In the genomic region with DNA sequence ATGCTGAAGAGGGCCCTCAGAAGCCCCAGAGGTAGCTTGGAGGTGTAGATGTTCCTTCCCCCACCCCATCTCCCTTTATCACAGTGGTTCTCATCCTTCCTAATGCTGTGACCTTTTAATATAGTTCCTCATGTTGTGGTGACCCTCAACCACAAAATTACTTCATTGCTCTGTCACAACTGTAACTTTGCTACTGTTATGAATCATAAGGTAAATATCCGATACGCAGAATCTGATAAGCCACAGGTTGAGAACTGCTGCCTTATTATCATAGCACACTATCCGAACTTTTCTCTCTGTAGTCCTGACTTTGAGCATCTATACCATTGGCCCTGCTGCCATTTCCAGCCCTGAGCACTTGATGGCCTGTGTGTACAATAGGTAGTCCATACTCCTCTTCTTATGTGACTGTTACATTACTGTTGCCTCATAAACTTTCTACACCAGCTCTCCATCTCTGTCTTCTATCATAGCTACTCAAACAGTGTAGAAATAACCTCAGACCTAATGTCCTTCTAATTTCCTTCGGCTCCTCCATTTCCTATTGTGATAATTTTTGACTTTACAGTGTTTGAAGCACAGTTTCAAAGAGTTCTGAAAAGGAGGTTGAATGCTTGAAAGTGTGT, we compare ENCODE assay signal across 32 mouse cellular contexts. TPM values are rescaled to one million over a fixed set of nuclear protein-coding genes. Genes with fewer than 3 reads are reported as not detected.
A peak's percentile ranks its signal among the peaks of the same experiment; 100 is the strongest.
DNase-seq lines count a peak whose midpoint lies in the region; ATAC-seq lines count a peak whose summit lies in the region.
"Had no signal": no experiment of that assay in that cellular context is flagged by ENCODE, and none has a peak within 500 bp of the region (broad histone marks: within the 10 kb centered on the region; RNA-seq: fewer than 3 reads in every experiment).

No protein-coding gene starts in this region.

- H3K27ac ChIP-seq in forebrain, embryonic 11.5 days (ENCODE audit: low read depth, low read length), result no peak overlapping the region
- H3K27ac ChIP-seq in kidney, embryonic 15.5 days, result no peak overlapping the region
- H3K27ac ChIP-seq: embryonic facial prominence, embryonic 10.5 days; embryonic facial prominence, embryonic 13.5 days; forebrain, embryonic 13.5 days; gastrocnemius, adult 2 months; heart, adult 2 months; heart, embryonic 10.5 days; heart, embryonic 13.5 days; hindbrain, embryonic 14.5 days; hindbrain, postnatal 0 days had no signal

- H3K4me2 ChIP-seq in forebrain, embryonic 11.5 days (ENCODE audit: low read depth, low read length, severe bottlenecking), result no peak overlapping the region
- H3K4me2 ChIP-seq in kidney, embryonic 15.5 days, result no peak overlapping the region
- H3K4me2 ChIP-seq: embryonic facial prominence, embryonic 13.5 days; forebrain, embryonic 13.5 days; heart, embryonic 13.5 days; hindbrain, embryonic 14.5 days had no signal

- H3K9ac ChIP-seq in forebrain, embryonic 11.5 days (ENCODE audit: low read length), result no peak overlapping the region
- H3K9ac ChIP-seq in kidney, embryonic 15.5 days, result no peak overlapping the region
- H3K9ac ChIP-seq: embryonic facial prominence, embryonic 13.5 days; forebrain, embryonic 13.5 days; heart, embryonic 13.5 days; hindbrain, embryonic 14.5 days had no signal

- WGBS in forebrain, embryonic 11.5 days, result 93% methylated on average over 4 of the region's 4 CpGs
- 88% methylated on average over 4 of the region's 4 CpGs for WGBS in kidney, embryonic 15.5 days

- ATAC-seq in activated CD4-positive, CD25-positive, alpha-beta regulatory T cell, adult 4 months, result peak; percentile 65
- peak; percentile 31; the same call in 1 of the 2 replicates for ATAC-seq in monocyte, adult 5-6 weeks (replicated peaks; ENCODE audit: insufficient number of reproducible peaks, low FRiP score, low TSS enrichment, poor library complexity, severe bottlenecking)
- no peak for ATAC-seq in forebrain, embryonic 11.5 days (replicated peaks; ENCODE audit: low FRiP score)
- ATAC-seq in kidney, embryonic 15.5 days (replicated peaks; ENCODE audit: low FRiP score), result no peak
- ATAC-seq: forebrain, embryonic 13.5 days; forebrain, embryonic 16.5 days; hindbrain, postnatal 0 days; intestine, postnatal 0 days had no signal

- no peaks in the 10 kb centered on the region for H3K9me3 ChIP-seq in forebrain, embryonic 11.5 days (ENCODE audit: control insufficient read depth, low read length)
- H3K9me3 ChIP-seq in kidney, embryonic 15.5 days (replicated peaks), result no peaks in the 10 kb centered on the region
- H3K9me3 ChIP-seq: embryonic facial prominence, embryonic 10.5 days; embryonic facial prominence, embryonic 13.5 days; forebrain, embryonic 13.5 days; heart, embryonic 10.5 days had no signal

- no peaks in the 10 kb centered on the region for H3K36me3 ChIP-seq in forebrain, embryonic 11.5 days (ENCODE audit: control insufficient read depth, insufficient read depth, low read length)
- no peaks in the 10 kb centered on the region for H3K36me3 ChIP-seq in kidney, embryonic 15.5 days
- H3K36me3 ChIP-seq: embryonic facial prominence, embryonic 10.5 days; embryonic facial prominence, embryonic 13.5 days had no signal

- H3K4me3 ChIP-seq in forebrain, embryonic 11.5 days (ENCODE audit: low read depth, low read length), result no peak overlapping the region
- H3K4me3 ChIP-seq in kidney, embryonic 15.5 days (replicated peaks), result no peak overlapping the region
- H3K4me3 ChIP-seq: embryonic facial prominence, embryonic 10.5 days; embryonic facial prominence, embryonic 13.5 days; erythroblast, embryonic 14.5 days; forebrain, embryonic 13.5 days; gastrocnemius, adult 2 months; heart, adult 2 months; heart, embryonic 10.5 days; heart, embryonic 13.5 days had no signal

- no peaks in the 10 kb centered on the region for H3K4me1 ChIP-seq in forebrain, embryonic 11.5 days (replicated peaks; ENCODE audit: control insufficient read depth, insufficient read depth, low read length)
- no peaks in the 10 kb centered on the region for H3K4me1 ChIP-seq in kidney, embryonic 15.5 days
- H3K4me1 ChIP-seq: embryonic facial prominence, embryonic 10.5 days; embryonic facial prominence, embryonic 13.5 days; forebrain, embryonic 13.5 days; heart, embryonic 10.5 days; heart, embryonic 13.5 days had no signal

- DNase-seq in CD4-positive helper T cell, adult 2 months (ENCODE audit: low read depth, low spot score), result peak; percentile 9
- peak; percentile 31 for DNase-seq in induced T-regulatory cell, adult 2 months (ENCODE audit: low read depth)
- no peak for DNase-seq in adrenal gland, adult (ENCODE audit: inconsistent age in 2 of 2, low spot score in 1 of 2)
- DNase-seq in adrenal gland, adult 18-20 months (ENCODE audit: low spot score in 2 of 2), result no peak
- DNase-seq in forebrain, embryonic 11.5 days (ENCODE audit: low spot score), result no peak
- DNase-seq: adrenal gland, adult 2 months; adrenal gland, postnatal 14 days; cerebellum, adult 11 months; cerebellum, adult 2 months; cerebellum, adult 9-11 months; cerebellum, postnatal 25 days; embryo, embryonic 11 days; gastrocnemius, adult 2 months; gastrocnemius, postnatal 14 days; heart, adult 2 months; heart, postnatal 14 days; heart, postnatal 4 days had no signal

- no peaks in the 10 kb centered on the region for H3K27me3 ChIP-seq in forebrain, embryonic 11.5 days (ENCODE audit: control insufficient read depth, insufficient read depth, low read length)
- H3K27me3 ChIP-seq in kidney, embryonic 15.5 days, result no peaks in the 10 kb centered on the region
- H3K27me3 ChIP-seq: embryonic facial prominence, embryonic 13.5 days; forebrain, embryonic 13.5 days; heart, embryonic 13.5 days had no signal

RNA-seq across cellular contexts. Expression of gene Gm7879, which starts 2.4 kb away (rescaled TPM):
- 1 to 10 TPM in 1 of 2 experiments, not detected in 1; 7.7 TPM for polyA plus RNA-seq in activated CD4-positive, CD25-positive, alpha-beta regulatory T cell, adult 4 months (2017; shearing (Covaris generic))
- total RNA-seq in monocyte, adult 5-6 weeks (2017), result 3.2 to 11.3 TPM in 2 of 3 replicates, not detected in the other
- total RNA-seq in adrenal gland, adult 18-20 months (2021), result 10 to 100 TPM; 13.8 to 16.5 TPM
- polyA plus RNA-seq in forebrain, embryonic 11.5 days (2014; fragmentation: Nextera tagmentation; extraction: Ambion mirVana), result 1.2 TPM in 1 of 2 replicates, not detected in the other
- polyA plus RNA-seq in kidney, embryonic 15.5 days (2015; fragmentation: Nextera tagmentation; extraction: Ambion mirVana), result 0.40 and 0.83 TPM in 2 replicates
- total RNA-seq: hindbrain, postnatal 0 days had no signal
- polyA plus RNA-seq: adrenal gland, adult 2 months; cerebellum, adult 2 months; embryonic facial prominence, embryonic 13.5 days; forebrain, embryonic 16.5 days; heart, embryonic 10.5 days; intestine, embryonic 14.5 days had no signal

RNA-seq across cellular contexts. Expression of gene Cd38, which starts 47.0 kb away (rescaled TPM):
- polyA plus RNA-seq in activated CD4-positive, CD25-positive, alpha-beta regulatory T cell, adult 4 months (2017; shearing (Covaris generic)), result 10 to 100 TPM; 37.8 to 53.3 TPM
- 13.9 to 18.1 TPM (median 14.7 TPM) in 3 replicates for total RNA-seq in monocyte, adult 5-6 weeks (2017)
- total RNA-seq in adrenal gland, adult 18-20 months (2021), result 1 to 10 TPM; 6.7 to 7.5 TPM
- 6.3 TPM in 2 replicates for polyA plus RNA-seq in forebrain, embryonic 11.5 days (2014; fragmentation: Nextera tagmentation; extraction: Ambion mirVana)
- polyA plus RNA-seq in kidney, embryonic 15.5 days (2015; fragmentation: Nextera tagmentation; extraction: Ambion mirVana), result 30.2 and 33.8 TPM in 2 replicates
- total RNA-seq: MEL had no signal
- polyA plus RNA-seq: erythroblast, embryonic 14.5 days had no signal

Comparison
In these comparisons a context has a peak if more than half of its experiments do, and no peak if none do; other contexts are left out.
1. DNase-seq: peak in CD4-positive helper T cell, adult 2 months (single experiment) and induced T-regulatory cell, adult 2 months (single experiment); none in adrenal gland, adult (0 of 2), adrenal gland, adult 18-20 months (0 of 2) and forebrain, embryonic 11.5 days (single experiment).
2. ATAC-seq: peak in activated CD4-positive, CD25-positive, alpha-beta regulatory T cell, adult 4 months (single experiment) and monocyte, adult 5-6 weeks (single experiment); none in forebrain, embryonic 11.5 days (single experiment) and kidney, embryonic 15.5 days (single experiment).